Mouse (Mus musculus): ENCODE data around the gene Fbxw8.

DNA sequence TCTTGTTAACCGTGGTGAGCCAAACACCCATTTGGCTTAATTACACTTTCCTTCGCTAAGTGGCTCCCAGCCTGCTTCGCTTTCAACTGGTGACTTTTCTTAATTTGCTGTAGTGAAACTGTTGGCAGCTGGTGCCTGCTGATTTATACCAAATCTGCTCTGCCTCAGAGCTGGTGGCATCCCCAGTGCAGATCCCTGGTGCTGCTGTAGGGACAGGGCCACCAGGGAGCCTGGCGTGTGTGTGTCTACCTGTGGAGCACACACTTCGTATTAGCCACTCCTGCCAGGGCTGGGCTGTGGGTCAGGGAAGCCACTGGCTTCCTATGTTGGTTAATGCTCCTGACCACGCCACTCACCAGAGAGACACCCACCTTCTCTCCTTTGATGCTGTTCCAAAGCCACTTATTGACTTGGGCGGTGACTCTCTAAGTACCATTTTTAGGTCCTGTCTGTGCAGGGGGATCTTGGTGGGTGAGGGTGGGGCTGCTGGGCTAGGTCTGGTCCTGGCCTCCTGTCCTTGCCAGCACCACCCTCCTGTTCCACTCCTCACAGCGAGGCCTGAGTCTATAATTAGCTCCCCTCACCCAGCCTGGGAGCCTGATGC lies 97.7 kb downstream of the Fbxw8 start:
- TF ChIP-seq CTCF (IDR thresholded peaks at IDR 0.05; ENCODE audit: low read depth): no peak
- no peak for TF ChIP-seq EP300 (IDR thresholded peaks at IDR 0.05; ENCODE audit: low read depth)

Data from liver, embryonic 14.5 days (tissue).